Mouse (Mus musculus) spleen, adult 2 months (tissue): ENCODE results near the gene Erg. TPM values are rescaled to one million over a fixed set of nuclear protein-coding genes. Genes with fewer than 3 reads are reported as not detected.

Experiments
- DNase-seq, 2 experiments: peaks; one replicate each; pipeline versions ENCODE4 v3.0.0 to v3.0.0-alpha.2; 2012 to 2021; ENCODE audit warnings: low spot score in 2 of 2, low read depth in 1 of 2
- H3K27ac ChIP-seq: fragments of 200-500 bp; 2 replicates; pipeline ENCODE4 v1.5.1; 2012; ENCODE audit warnings: low read length, inconsistent platforms; ENCODE audit not compliant: insufficient read depth
- H3K27me3 ChIP-seq: fragments of 200-500 bp; 2 replicates; pipeline ENCODE4 v1.6.1; 2012; ENCODE audit warnings: mild to moderate bottlenecking, moderate library complexity, low read length, inconsistent platforms; ENCODE audit not compliant: control insufficient read depth, insufficient read depth
- H3K36me3 ChIP-seq: fragments of 200-500 bp; 2 replicates; pipeline ENCODE4 v1.6.1; 2012; ENCODE audit warnings: mild to moderate bottlenecking, low read length, inconsistent platforms; ENCODE audit not compliant: control insufficient read depth, insufficient read depth
- H3K4me1 ChIP-seq: fragments of 200-500 bp; 2 replicates; pipeline ENCODE4 v1.6.1; 2011; ENCODE audit warnings: inconsistent platforms; ENCODE audit not compliant: control insufficient read depth, insufficient read depth, insufficient read length
- H3K4me3 ChIP-seq: fragments of 200-500 bp; 2 replicates; pipeline ENCODE4 v1.5.1; 2011; ENCODE audit warnings: mild to moderate bottlenecking, inconsistent platforms; ENCODE audit not compliant: insufficient read depth, insufficient read length; ENCODE audit errors: extremely low read depth
- CTCF ChIP-seq: fragments of 200-500 bp; IDR thresholded peaks from 2 replicates; pipeline ENCODE4 v1.5.1; 2011; ENCODE audit warnings: mild to moderate bottlenecking, inconsistent platforms; ENCODE audit not compliant: insufficient read depth, insufficient read length, insufficient replicate concordance; ENCODE audit errors: extremely low read depth
- POLR2A ChIP-seq: fragments of 200-500 bp; IDR thresholded peaks from 2 replicates; pipeline ENCODE4 v1.6.1; 2011; ENCODE audit warnings: low read depth, low read length, inconsistent platforms
- WGBS: fragments of 180-500 bp; shearing (Covaris S2); methylation state at CpG from one replicate; pipeline ENCODE4 v1.1.7; 2018; 5-methylcytosine and 5-hydroxymethylcytosine counted together
- polyA plus RNA-seq: library from polyadenylated mRNA; depleted of rRNA; stranded (reverse); fragments of >200 nt; gene quantifications from 2 replicates; pipeline ENCODE4 v1.2.3, GENCODE M21; 2012

The Erg gene
- polyA plus RNA-seq, 1 experiment: 7.1 TPM

DNA sequence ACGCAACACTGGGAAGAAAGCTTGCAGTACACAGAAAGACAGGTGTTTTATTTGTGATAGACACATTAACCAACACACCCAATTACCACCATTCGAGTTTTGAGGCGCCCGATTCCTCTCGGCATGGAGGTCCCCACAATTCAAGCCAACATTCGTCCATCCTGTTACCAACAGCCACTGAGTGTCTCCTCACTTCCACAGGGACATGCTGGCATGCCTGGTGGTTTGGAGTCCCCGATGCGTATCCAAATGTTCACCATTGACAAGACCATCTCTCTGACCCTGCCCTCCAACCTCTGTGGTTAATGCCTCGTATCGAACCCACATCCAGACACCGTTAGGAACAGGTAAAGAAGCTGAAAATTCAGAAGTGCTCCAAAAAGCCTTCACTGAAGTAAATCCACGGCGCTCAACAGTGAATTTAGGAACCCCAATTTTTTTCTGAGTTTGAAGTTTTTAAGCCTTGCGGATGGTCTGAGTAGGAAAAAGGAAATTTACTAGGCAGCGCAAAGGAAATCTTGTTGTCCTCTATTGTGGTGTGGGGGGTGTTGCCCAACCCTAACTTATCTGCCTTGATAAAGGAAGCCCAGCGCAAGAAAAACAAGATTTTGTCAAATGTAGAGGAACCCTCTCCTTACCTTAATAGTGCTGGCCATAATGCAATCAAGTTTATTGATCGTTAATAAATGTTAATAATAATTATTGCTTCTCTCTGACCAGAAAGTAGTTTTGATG, 127.6 kb downstream of the Erg start:
- WGBS: 9% methylated on average over 17 of the region's 17 CpGs
- peaks cover 7% of the 10 kb centered on the region; the same call in 1 of the 2 replicates for H3K27me3 ChIP-seq
- no peaks in the 10 kb centered on the region for H3K36me3 ChIP-seq
- peaks cover 3% of the 10 kb centered on the region; the same call in 1 of the 2 replicates for H3K4me1 ChIP-seq
- DNase-seq: no peak
- peak overlapping the region; percentile 7 for H3K4me3 ChIP-seq
- 0 out of 2 replicates have a peak overlapping the region, but pooled peaks have one; percentile 13 for H3K27ac ChIP-seq
- TF ChIP-seq CTCF (no peak), POLR2A (no peak)

DNA sequence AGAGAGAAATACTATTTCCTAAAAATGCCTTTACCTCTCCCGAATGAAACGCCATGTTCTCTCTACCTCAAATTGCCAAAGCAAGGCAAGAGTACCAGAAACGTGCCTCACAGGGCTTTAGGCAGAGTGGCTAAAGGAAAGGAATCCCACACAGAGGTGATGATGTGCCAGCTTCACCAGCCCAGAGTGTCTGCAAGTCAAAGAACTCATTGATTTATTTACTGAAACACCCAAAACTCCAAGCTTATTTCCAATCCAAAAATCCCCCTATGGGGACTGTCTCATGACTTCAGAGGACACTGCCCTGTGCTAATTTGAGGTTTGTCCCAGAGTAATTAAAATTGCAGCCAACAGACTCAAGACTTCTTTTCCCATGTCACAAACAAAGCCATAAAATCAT, 129.4 kb downstream of the Erg start:
- peaks cover 5% of the 10 kb centered on the region; the same call in 1 of the 2 replicates for H3K4me1 ChIP-seq
- no peak overlapping the region for H3K27ac ChIP-seq
- TF ChIP-seq POLR2A: no peak
- TF ChIP-seq CTCF: no peak
- no peak overlapping the region for H3K4me3 ChIP-seq
- H3K27me3 ChIP-seq: peaks cover 7% of the 10 kb centered on the region; the same call in 1 of the 2 replicates
- DNase-seq: no peak
- WGBS: 16% methylated on average over 3 of the region's 3 CpGs
- H3K36me3 ChIP-seq: no peaks in the 10 kb centered on the region

DNA sequence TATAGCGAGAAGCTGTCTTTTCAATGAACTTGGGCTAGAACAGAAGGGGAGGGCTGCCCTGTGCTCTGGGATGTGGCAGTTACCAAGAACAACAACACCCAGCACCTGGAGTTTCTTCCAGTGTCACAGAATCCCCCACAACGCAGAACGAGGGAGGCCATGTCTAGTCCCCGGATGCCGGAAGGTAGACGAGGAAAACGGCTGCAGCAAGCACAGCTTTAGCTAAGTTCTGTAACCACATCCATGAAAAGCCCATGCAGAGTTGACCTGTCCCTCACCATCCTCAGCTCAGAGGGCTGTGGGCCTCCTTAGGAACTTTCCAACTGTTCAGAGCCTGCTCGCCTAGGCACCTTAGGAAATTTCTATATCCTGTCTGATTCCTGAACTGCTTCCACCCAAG, 130.5 kb downstream of the Erg start:
- peaks cover 5% of the 10 kb centered on the region; the same call in 1 of the 2 replicates for H3K4me1 ChIP-seq

DNA sequence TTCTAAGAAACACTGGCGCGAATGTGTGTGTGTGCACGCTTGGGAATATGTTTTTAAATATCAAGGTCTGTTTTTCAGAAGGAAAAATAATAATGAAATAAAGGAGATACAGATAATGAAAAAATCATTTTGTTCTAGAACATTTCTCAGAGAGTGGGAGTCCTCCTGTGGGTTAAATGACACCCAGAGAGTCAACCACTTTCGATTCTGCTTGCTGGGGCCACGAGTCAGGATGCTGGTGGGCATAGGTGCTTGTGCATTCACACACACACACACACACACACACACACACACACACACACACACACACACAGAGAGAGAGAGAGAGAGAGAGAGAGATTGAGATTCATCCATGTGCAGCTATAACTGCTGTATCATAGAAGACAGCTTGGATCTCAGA, 130.9 kb downstream of the Erg start:
- WGBS: 11% methylated on average over 5 of the region's 5 CpGs
- H3K4me1 ChIP-seq: peaks cover 5% of the 10 kb centered on the region; the same call in 1 of the 2 replicates
- DNase-seq: no peak

More for the DNA sequence above, 130.5 kb downstream of the Erg start:
- Histone ChIP-seq H3K27me3 (peaks cover 7% of the 10 kb centered on the region; the same call in 1 of the 2 replicates), H3K36me3 (no peaks in the 10 kb centered on the region), H3K4me3 (peak overlapping the region; percentile 28; the same call in 1 of the 2 replicates), H3K27ac (no peak overlapping the region)
- no peak for DNase-seq
- TF ChIP-seq POLR2A (no peak), CTCF (no peak)
- 16% methylated on average over 8 of the region's 8 CpGs for WGBS

DNA sequence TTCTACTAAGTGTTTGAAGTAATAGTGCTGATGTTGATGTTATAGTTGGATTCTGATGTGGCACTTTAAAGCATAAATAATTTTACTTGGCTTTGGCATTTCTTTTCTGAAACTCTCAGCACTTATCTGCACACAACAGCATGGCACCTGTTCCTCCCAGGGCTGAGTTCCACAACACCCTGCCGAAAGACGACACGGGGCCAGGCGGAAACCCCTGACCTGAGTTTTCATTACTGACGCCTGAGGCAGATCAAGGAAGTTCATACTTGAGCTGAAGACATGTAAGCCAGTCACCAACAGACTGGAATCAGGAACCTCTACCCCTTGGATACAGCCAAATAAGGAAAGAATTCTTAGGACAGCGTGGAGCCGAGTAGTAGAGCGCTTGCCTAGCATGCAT, 134.0 kb downstream of the Erg start:
- TF ChIP-seq CTCF (no peak), POLR2A (no peak)
- Histone ChIP-seq H3K36me3 (no peaks in the 10 kb centered on the region), H3K27me3 (no peaks in the 10 kb centered on the region), H3K4me3 (no peak overlapping the region), H3K27ac (no peak overlapping the region), H3K4me1 (peaks cover 7% of the 10 kb centered on the region; the same call in 1 of the 2 replicates)
- no peak for DNase-seq
- 33% methylated on average over 8 of the region's 8 CpGs for WGBS

More for the DNA sequence above, 130.9 kb downstream of the Erg start:
- Histone ChIP-seq H3K27ac (no peak overlapping the region), H3K4me3 (no peak overlapping the region), H3K36me3 (no peaks in the 10 kb centered on the region), H3K27me3 (peaks cover 7% of the 10 kb centered on the region; the same call in 1 of the 2 replicates)
- no peak for TF ChIP-seq POLR2A
- no peak for TF ChIP-seq CTCF

DNA sequence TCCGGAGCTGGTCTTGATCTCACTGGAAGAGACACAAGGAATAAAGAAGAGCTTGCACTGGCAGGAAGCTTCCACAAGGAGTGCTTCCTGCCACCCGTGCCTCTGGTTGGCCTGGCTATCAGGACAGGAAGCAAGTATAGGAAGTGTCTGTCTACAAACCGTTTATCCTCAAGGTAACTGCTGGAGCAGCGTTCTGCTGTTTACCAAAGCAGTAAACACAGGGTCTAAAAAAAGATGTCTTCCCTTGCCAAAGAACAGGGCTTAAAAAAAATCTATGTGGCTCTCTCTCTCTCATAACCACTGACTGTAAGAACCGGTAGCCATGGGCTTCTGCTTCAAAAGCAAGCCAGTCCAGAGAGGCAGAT, 137.1 kb downstream of the Erg start:
- Histone ChIP-seq H3K27me3 (no peaks in the 10 kb centered on the region), H3K27ac (no peak overlapping the region), H3K4me1 (peaks cover 4% of the 10 kb centered on the region; the same call in 1 of the 2 replicates), H3K36me3 (no peaks in the 10 kb centered on the region), H3K4me3 (no peak overlapping the region)
- no peak for DNase-seq
- WGBS: 6% methylated on average over 5 of the region's 5 CpGs
- TF ChIP-seq CTCF: no peak
- TF ChIP-seq POLR2A: no peak
